Mouse (Mus musculus): ENCODE measurements around the gene Aen.

Gene Aen

GRCm38 (mm10) chr7:78938957-78939602 lies 43.4 kb downstream of the Aen start:
- no peak for DNase-seq (ENCODE audit: low spot score in 2 of 2)

- DNase-seq (ENCODE audit: low spot score in 2 of 2) = no peak
Measured at GRCm38 (mm10) chr7:78940971-78941370, 45.3 kb downstream of the Aen start.

GRCm38 (mm10) chr7:78942544-78942943 lies 46.9 kb downstream of the Aen start:
- no peak for DNase-seq (ENCODE audit: low spot score in 2 of 2)

GRCm38 (mm10) chr7:78953886-78954572 lies 58.4 kb downstream of the Aen start:
- DNase-seq (ENCODE audit: low spot score in 2 of 2) = no peak

GRCm38 (mm10) chr7:78954619-78955018 lies 59.0 kb downstream of the Aen start:
- DNase-seq (ENCODE audit: low spot score in 2 of 2) = no peak

GRCm38 (mm10) chr7:78955086-78955485 lies 59.4 kb downstream of the Aen start:
- no peak for DNase-seq (ENCODE audit: low spot score in 2 of 2)

- DNase-seq (ENCODE audit: low spot score in 2 of 2) = no peak
Measured at GRCm38 (mm10) chr7:78958499-78959073, 62.9 kb downstream of the Aen start.

Data from right cerebral cortex, adult 2 months (tissue).